Mouse (Mus musculus) liver, embryonic 11.5 days (tissue): ENCODE results near the gene Atxn2. TPM values are rescaled to one million over a fixed set of nuclear protein-coding genes. Genes with fewer than 3 reads are reported as not detected.
A peak's percentile ranks its signal among the peaks of the same experiment; 100 is the strongest.

Experiments
- ATAC-seq: fragments of 200-750 bp; cut with Nextera tagmentation; replicated peaks from 2 replicates; pipeline ENCODE4 v1.8.0; 2017; ENCODE audit warnings: moderate number of reproducible peaks, mild to moderate bottlenecking, moderate TSS enrichment, moderate library complexity; ENCODE audit not compliant: low FRiP score
- DNase-seq: peaks from one replicate; pipeline ENCODE4 v3.0.0-alpha.2; 2017; ENCODE audit warnings: low spot score
- H3K27ac ChIP-seq: fragments of 300-500 bp; sonication (generic); 2 replicates; pipeline ENCODE4 v1.5.1; 2014; ENCODE audit warnings: mild to moderate bottlenecking, low read depth, low read length, control low read depth
- H3K27me3 ChIP-seq: fragments of 300-500 bp; sonication (generic); replicated peaks from 2 replicates; pipeline ENCODE4 v1.6.1; 2014; ENCODE audit warnings: low read length, mixed read lengths; ENCODE audit not compliant: control insufficient read depth, insufficient read depth
- H3K36me3 ChIP-seq: fragments of 300-500 bp; sonication (generic); 2 replicates; pipeline ENCODE4 v1.6.1; 2014; ENCODE audit warnings: mild to moderate bottlenecking, low read length, moderate library complexity, mixed read lengths; ENCODE audit not compliant: control insufficient read depth, insufficient read depth
- H3K4me1 ChIP-seq: fragments of 300-500 bp; sonication (generic); replicated peaks from 2 replicates; pipeline ENCODE4 v1.6.1; 2014; ENCODE audit warnings: low read length, mixed read lengths; ENCODE audit not compliant: control insufficient read depth, insufficient read depth
- H3K4me2 ChIP-seq: fragments of 300-500 bp; sonication (generic); 2 replicates; pipeline ENCODE4 v1.6.1; 2014; ENCODE audit warnings: mild to moderate bottlenecking, control low read depth, moderate library complexity
- H3K4me3 ChIP-seq: fragments of 300-500 bp; sonication (generic); 2 replicates; pipeline ENCODE4 v1.5.1; 2014; ENCODE audit warnings: low read depth, low read length, control low read depth
- H3K9ac ChIP-seq: fragments of 300-500 bp; sonication (generic); 2 replicates; pipeline ENCODE4 v1.6.1; 2014; ENCODE audit warnings: low read depth, low read length, control low read depth
- H3K9me3 ChIP-seq: fragments of 300-500 bp; sonication (generic); 2 replicates; pipeline ENCODE4 v1.6.1; 2016; ENCODE audit warnings: low read length, inconsistent platforms, mixed read lengths; ENCODE audit not compliant: control insufficient read depth
- WGBS: fragments of 180-500 bp; shearing (Covaris S2); extraction: QIAGEN DNeasy Blood & Tissue Kit; methylation state at CpG from one replicate; pipeline ENCODE4 v1.1.7; 2014; 5-methylcytosine and 5-hydroxymethylcytosine counted together
- polyA plus RNA-seq: library from polyadenylated mRNA; unstranded; fragments of >200 nt; fragmentation: Nextera tagmentation; extraction: Ambion mirVana; gene quantifications from 2 replicates; pipeline ENCODE4 v1.2.1, GENCODE M21; 2014

The Atxn2 gene
- polyA plus RNA-seq, 1 experiment from 2014 or later, result 63.9 TPM

GRCm38 (mm10) chr5:121762949-121763348 is 51.8 kb downstream of the Atxn2 start:
- H3K27me3 ChIP-seq, result no peaks in the 10 kb centered on the region
- H3K36me3 ChIP-seq, result peaks cover 9% of the 10 kb centered on the region; the same call in 1 of the 2 replicates
- H3K4me1 ChIP-seq, result 0 out of 2 replicates have a peak, but pooled peaks cover 4% of the 10 kb centered on the region
- WGBS, result 85% methylated on average over 6 of the region's 6 CpGs
- H3K9me3 ChIP-seq, result no peaks in the 10 kb centered on the region
- no peak for ATAC-seq
- H3K9ac ChIP-seq, result no peak overlapping the region
- no peak for DNase-seq
- no peak overlapping the region for H3K27ac ChIP-seq
- H3K4me2 ChIP-seq, result no peak overlapping the region
- no peak overlapping the region for H3K4me3 ChIP-seq

DNA sequence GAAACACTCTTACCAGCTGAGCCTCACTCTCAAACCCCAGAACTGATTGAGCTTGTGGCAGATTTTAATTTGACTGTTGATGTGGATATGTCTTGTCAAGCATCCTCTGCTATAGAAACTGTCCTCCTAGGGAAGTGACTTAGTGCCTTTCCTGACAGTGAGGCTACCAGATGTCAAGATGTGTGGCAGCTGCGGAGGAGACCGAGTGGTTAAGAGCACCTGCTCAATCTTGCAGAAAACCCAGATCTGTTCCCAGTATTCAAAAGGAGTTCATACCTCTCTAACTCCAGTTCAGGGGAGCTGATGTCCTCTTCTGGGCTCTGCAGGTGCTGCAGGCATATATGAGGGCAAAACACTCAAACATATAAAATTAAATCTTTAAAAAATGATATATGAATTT is 53.9 kb downstream of the Atxn2 start:
- peaks cover 4% of the 10 kb centered on the region; the same call in 1 of the 2 replicates for H3K36me3 ChIP-seq
- WGBS, result 86% methylated on average over 2 of the region's 2 CpGs

GRCm38 (mm10) chr5:121766038-121766773 is 55.1 kb downstream of the Atxn2 start:
- Histone ChIP-seq H3K27me3 (no peaks in the 10 kb centered on the region), H3K9me3 (no peaks in the 10 kb centered on the region), H3K36me3 (peaks cover 3% of the 10 kb centered on the region; the same call in 1 of the 2 replicates), H3K9ac (no peak overlapping the region), H3K27ac (no peak overlapping the region), H3K4me1 (peaks cover 4% of the 10 kb centered on the region; the same call in 1 of the 2 replicates), H3K4me2 (no peak overlapping the region), H3K4me3 (no peak overlapping the region)
- WGBS, result 89% methylated on average over 4 of the region's 4 CpGs
- DNase-seq (no peak), ATAC-seq (no peak)

More for the DNA sequence above, 53.9 kb downstream of the Atxn2 start:
- DNase-seq, result no peak
- Histone ChIP-seq H3K4me2 (no peak overlapping the region), H3K27ac (no peak overlapping the region), H3K27me3 (no peaks in the 10 kb centered on the region), H3K9ac (no peak overlapping the region), H3K4me1 (0 out of 2 replicates have a peak, but pooled peaks cover 4% of the 10 kb centered on the region), H3K4me3 (no peak overlapping the region), H3K9me3 (no peaks in the 10 kb centered on the region)
- no peak for ATAC-seq

DNA sequence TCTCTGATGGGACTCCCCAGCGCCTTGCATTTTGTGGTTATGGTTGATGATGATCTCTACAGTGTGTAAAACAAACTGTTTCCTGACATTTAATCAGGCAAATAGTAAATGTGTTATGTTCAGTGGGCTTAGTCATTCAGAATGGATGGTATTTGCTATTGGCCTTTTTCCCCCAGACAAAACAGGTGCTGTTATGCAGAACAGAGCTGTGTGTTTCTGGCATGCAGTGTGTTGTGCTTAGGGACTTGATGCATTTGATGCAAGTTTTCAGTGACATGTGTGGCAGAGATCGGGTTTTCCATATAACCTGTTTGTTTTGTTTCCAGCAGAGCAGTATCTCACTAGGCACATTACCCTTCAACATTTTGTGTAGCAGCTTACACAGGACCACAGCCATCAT is 56.4 kb downstream of the Atxn2 start:
- ATAC-seq, result no peak
- Histone ChIP-seq H3K4me3 (no peak overlapping the region), H3K36me3 (peaks cover 3% of the 10 kb centered on the region; the same call in 1 of the 2 replicates), H3K9me3 (no peaks in the 10 kb centered on the region), H3K4me2 (no peak overlapping the region), H3K27me3 (no peaks in the 10 kb centered on the region), H3K9ac (no peak overlapping the region), H3K4me1 (peaks cover 9% of the 10 kb centered on the region; the same call in 1 of the 2 replicates), H3K27ac (no peak overlapping the region)
- no peak for DNase-seq
- WGBS, result 85% methylated on average over 2 of the region's 2 CpGs

DNA sequence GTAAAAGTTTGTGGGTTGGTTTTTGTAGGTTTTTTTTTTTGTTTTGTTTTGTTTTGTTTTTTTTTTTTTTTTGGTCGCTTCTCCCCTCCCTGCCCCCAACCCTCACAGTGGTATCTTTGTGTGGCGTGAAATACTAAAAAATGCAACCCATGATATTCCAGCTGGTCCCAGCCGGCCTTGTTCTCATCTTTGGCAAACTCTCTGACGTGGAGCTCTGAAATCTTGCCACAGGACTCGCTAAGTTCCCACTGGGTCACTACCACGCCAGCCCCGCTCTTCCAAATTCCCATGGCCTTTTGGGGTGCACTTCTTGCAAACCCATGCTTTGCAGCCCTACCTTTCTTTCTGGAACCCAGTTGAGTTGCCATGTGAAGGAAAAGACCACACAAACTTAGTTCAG is 58.7 kb downstream of the Atxn2 start:
- Histone ChIP-seq H3K9ac (no peak overlapping the region), H3K27me3 (no peaks in the 10 kb centered on the region), H3K4me3 (no peak overlapping the region), H3K27ac (no peak overlapping the region), H3K4me2 (no peak overlapping the region), H3K36me3 (peaks cover 13% of the 10 kb centered on the region; the same call in 1 of the 2 replicates), H3K9me3 (no peaks in the 10 kb centered on the region), H3K4me1 (peaks cover 5% of the 10 kb centered on the region; the same call in 1 of the 2 replicates)
- DNase-seq, result no peak
- no peak for ATAC-seq
- 95% methylated on average over 7 of the region's 7 CpGs for WGBS

- H3K36me3 ChIP-seq, result peaks cover 20% of the 10 kb centered on the region; the same call in 1 of the 2 replicates
Measured at GRCm38 (mm10) chr5:121771611-121772010, 60.5 kb downstream of the Atxn2 start.

DNA sequence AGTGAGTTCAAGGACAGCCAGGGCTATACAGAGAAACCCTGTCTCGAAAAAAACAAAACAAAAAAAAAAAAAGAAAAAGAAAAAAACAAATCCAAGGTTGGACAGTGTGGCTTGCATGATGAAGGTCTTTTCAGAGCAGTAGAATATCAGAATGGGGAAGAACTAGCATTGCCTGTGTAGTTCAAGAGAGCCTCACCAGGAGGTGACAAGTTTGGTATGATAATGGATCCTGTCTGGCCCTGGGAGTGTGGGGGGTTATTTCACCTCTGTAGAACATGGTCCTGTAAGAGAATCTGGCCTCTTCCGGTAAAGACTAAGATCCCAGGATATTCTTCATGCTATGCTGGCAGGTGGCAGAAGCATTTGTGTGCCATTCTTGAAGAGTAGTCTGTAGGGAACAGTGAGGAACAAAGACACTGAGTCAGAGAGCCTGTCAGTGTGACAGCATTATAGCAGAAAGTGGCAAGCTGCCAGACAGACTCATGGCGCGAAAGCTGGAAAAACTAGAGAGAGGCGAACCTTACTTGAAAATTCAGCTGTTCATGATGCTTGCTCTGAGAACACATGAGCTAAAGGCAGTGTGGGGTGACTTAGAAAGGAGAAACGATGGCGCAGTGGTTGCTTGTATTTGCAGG is 67.5 kb downstream of the Atxn2 start:
- Histone ChIP-seq H3K9ac (no peak overlapping the region), H3K4me2 (no peak overlapping the region), H3K27me3 (no peaks in the 10 kb centered on the region), H3K9me3 (no peaks in the 10 kb centered on the region), H3K36me3 (peaks cover 28% of the 10 kb centered on the region; the same call in 1 of the 2 replicates), H3K27ac (no peak overlapping the region; the same call in 1 of the 2 replicates), H3K4me3 (no peak overlapping the region), H3K4me1 (no peaks in the 10 kb centered on the region)
- WGBS, result 92% methylated on average over 7 of the region's 7 CpGs
- DNase-seq, result no peak
- ATAC-seq, result no peak

More at GRCm38 (mm10) chr5:121771611-121772010, 60.5 kb downstream of the Atxn2 start:
- no peak for DNase-seq
- Histone ChIP-seq H3K9me3 (no peaks in the 10 kb centered on the region), H3K4me3 (no peak overlapping the region), H3K27me3 (no peaks in the 10 kb centered on the region), H3K9ac (no peak overlapping the region), H3K4me2 (no peak overlapping the region), H3K4me1 (peaks cover 5% of the 10 kb centered on the region; the same call in 1 of the 2 replicates), H3K27ac (no peak overlapping the region)
- 67% methylated on average over 3 of the region's 3 CpGs for WGBS
- ATAC-seq, result peak; percentile 70

GRCm38 (mm10) chr5:121780180-121780579 is 69.0 kb downstream of the Atxn2 start:
- no peak for ATAC-seq
- no peak overlapping the region for H3K4me2 ChIP-seq
- WGBS, result 86% methylated on average over 5 of the region's 5 CpGs
- no peak for DNase-seq
- peaks cover 29% of the 10 kb centered on the region for H3K36me3 ChIP-seq
- no peak overlapping the region for H3K4me3 ChIP-seq
- no peaks in the 10 kb centered on the region for H3K27me3 ChIP-seq
- no peaks in the 10 kb centered on the region for H3K9me3 ChIP-seq
- H3K27ac ChIP-seq, result no peak overlapping the region
- H3K4me1 ChIP-seq, result no peaks in the 10 kb centered on the region
- no peak overlapping the region for H3K9ac ChIP-seq
